Mouse (Mus musculus) myocyte (in vitro differentiated cells): Measurements from ENCODE around the gene Ank. TPM values are rescaled to one million over a fixed set of nuclear protein-coding genes. Genes with fewer than 3 reads are reported as not detected.

Experiments
- H3K27me3 ChIP-seq: one replicate; pipeline ENCODE4 v1.6.1; 2011; ENCODE audit not compliant: control insufficient read depth, insufficient read depth, insufficient read length
- H3K36me3 ChIP-seq: one replicate; pipeline ENCODE4 v1.6.1; 2011; ENCODE audit not compliant: control insufficient read depth, insufficient read depth
- H3K4me2 ChIP-seq: one replicate; pipeline ENCODE4 v1.6.1; 2011; ENCODE audit warnings: low read depth, control low read depth
- H3K4me3 ChIP-seq: one replicate; pipeline ENCODE4 v1.5.1; 2011; ENCODE audit warnings: mild to moderate bottlenecking, control low read depth, moderate library complexity
- H3K79me2 ChIP-seq: one replicate; pipeline ENCODE4 v1.6.1; 2011; ENCODE audit not compliant: control insufficient read depth, insufficient read depth
- H3ac ChIP-seq: one replicate; pipeline ENCODE4 v1.6.1; 2011; ENCODE audit not compliant: control insufficient read depth, insufficient read length
- CEBPB ChIP-seq: IDR thresholded peaks from 2 replicates; pipeline ENCODE4 v1.6.1; 2011; ENCODE audit warnings: mild to moderate bottlenecking, moderate library complexity; ENCODE audit not compliant: poor library complexity, insufficient read depth, severe bottlenecking
- E2F4 ChIP-seq: IDR thresholded peaks from one replicate; pipeline ENCODE4 v1.6.1; 2011; ENCODE audit warnings: mild to moderate bottlenecking, control low read depth, moderate library complexity; ENCODE audit not compliant: insufficient read depth
- MAX ChIP-seq: IDR thresholded peaks from one replicate; pipeline ENCODE4 v1.6.1; 2011; ENCODE audit warnings: low read depth, mild to moderate bottlenecking, control low read depth
- MYOD1 ChIP-seq, 3 experiments: IDR thresholded peaks; one replicate each; pipeline ENCODE4 v1.6.1; 2011; ENCODE audit warnings: control low read depth in 2 of 3, low read depth in 2 of 3, mild to moderate bottlenecking in 2 of 3, moderate library complexity in 1 of 3; ENCODE audit not compliant: insufficient read length in 2 of 3, control insufficient read depth in 1 of 3
- MYOG ChIP-seq, 3 experiments: IDR thresholded peaks; one replicate each; pipeline ENCODE4 v1.6.1; 2011; ENCODE audit warnings: control low read depth in 2 of 3, low read depth in 2 of 3, mild to moderate bottlenecking in 2 of 3; ENCODE audit not compliant: insufficient read length in 2 of 3, control insufficient read depth in 1 of 3, insufficient read depth in 1 of 3
- POLR2A ChIP-seq: IDR thresholded peaks from one replicate; pipeline ENCODE4 v1.6.1; 2011; ENCODE audit warnings: low read depth, mild to moderate bottlenecking, control low read depth, moderate library complexity; ENCODE audit not compliant: insufficient read length
- POLR2AphosphoS2 ChIP-seq: IDR thresholded peaks from one replicate; pipeline ENCODE4 v1.6.1; 2011; ENCODE audit warnings: low read depth, control low read depth; ENCODE audit not compliant: insufficient read length
- REST ChIP-seq: IDR thresholded peaks from one replicate; pipeline ENCODE4 v1.6.1; 2011; ENCODE audit warnings: mild to moderate bottlenecking, control low read depth, moderate library complexity; ENCODE audit not compliant: insufficient read depth, insufficient read length
- SRF ChIP-seq: IDR thresholded peaks from one replicate; pipeline ENCODE4 v1.6.1; 2011; ENCODE audit warnings: low read depth; ENCODE audit not compliant: control insufficient read depth, insufficient read length
- TCF12 ChIP-seq: IDR thresholded peaks from one replicate; pipeline ENCODE4 v1.6.1; 2011; ENCODE audit warnings: mild to moderate bottlenecking, control low read depth; ENCODE audit not compliant: poor library complexity, insufficient read depth, severe bottlenecking
- TCF3 ChIP-seq: IDR thresholded peaks from one replicate; pipeline ENCODE4 v1.6.1; 2011; ENCODE audit warnings: low read depth, control low read depth; ENCODE audit not compliant: insufficient read length
- USF1 ChIP-seq: IDR thresholded peaks from one replicate; pipeline ENCODE4 v1.6.1; 2011; ENCODE audit warnings: low read depth, mild to moderate bottlenecking, control low read depth, moderate library complexity
- polyA plus RNA-seq: library from polyadenylated mRNA; unstranded; fragments of >200 nt; fragmentation: generic; extraction: Trizol; gene quantifications from one replicate; pipeline ENCODE4 v1.2.1, GENCODE M21; 2012; ENCODE audit warnings: missing spikeins

The Ank gene
- polyA plus RNA-seq, 1 experiment, result 103 TPM

- Histone ChIP-seq H3K79me2 (peaks cover 98% of the 10 kb centered on the region), H3K4me2 (no peak overlapping the region)
These were observed 29.5 kb downstream of the Ank start for GRCm38 (mm10) chr15:27495981-27496401.

DNA sequence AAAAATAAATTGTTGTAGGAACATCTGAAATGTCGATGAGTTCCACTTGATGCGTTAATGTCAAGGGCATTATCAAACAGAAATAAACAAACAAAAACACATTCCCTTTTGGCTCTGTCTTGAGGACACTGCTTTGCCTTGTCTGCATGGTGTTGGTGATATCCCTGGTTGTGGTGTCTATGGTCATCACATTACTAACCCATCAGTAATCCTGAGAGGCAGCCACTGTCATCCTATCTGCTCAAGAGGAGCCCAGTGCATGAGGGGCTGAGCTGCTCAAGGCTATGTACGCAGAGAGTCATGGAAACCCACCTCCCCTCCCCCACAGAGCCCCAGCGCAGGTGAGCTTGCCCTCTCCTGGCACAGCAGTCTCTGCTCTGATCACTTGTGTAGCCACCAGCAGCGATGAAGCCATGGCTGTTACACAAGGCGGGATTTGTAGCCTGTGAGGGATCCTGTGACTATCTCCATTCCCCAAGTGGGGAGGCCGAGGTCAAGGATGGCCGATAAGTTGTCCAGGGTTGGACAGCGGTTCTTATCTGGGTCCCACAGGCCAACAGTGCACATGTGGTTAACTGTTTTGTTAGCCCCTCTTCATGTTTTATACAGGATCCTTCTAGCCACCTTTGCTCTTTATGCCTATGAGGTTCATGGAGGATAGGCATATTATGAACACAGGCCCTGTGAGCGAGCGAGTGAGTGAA lies 30.3 kb downstream of the Ank start:
- Histone ChIP-seq H3K4me2 (no peak overlapping the region), H3K36me3 (peaks cover 4% of the 10 kb centered on the region), H3K4me3 (no peak overlapping the region), H3ac (no peak overlapping the region), H3K27me3 (no peaks in the 10 kb centered on the region), H3K79me2 (peaks cover 98% of the 10 kb centered on the region)
- TF ChIP-seq E2F4 (no peak), MAX (no peak), SRF (no peak), POLR2AphosphoS2 (no peak), TCF3 (no peak), POLR2A (no peak), MYOD1 (IDR thresholded peaks at IDR 0.05; ENCODE audit: control insufficient read depth in 1 of 3, insufficient read length in 2 of 3, low read depth in 2 of 3) (no peak)

More at GRCm38 (mm10) chr15:27495981-27496401, 29.5 kb downstream of the Ank start:
- TF ChIP-seq MYOD1 (IDR thresholded peaks at IDR 0.05; ENCODE audit: control insufficient read depth in 1 of 3, insufficient read length in 2 of 3, low read depth in 2 of 3) (no peak), POLR2A (no peak), POLR2AphosphoS2 (no peak), TCF3 (no peak), USF1 (no peak), MAX (no peak)
- no peaks in the 10 kb centered on the region for H3K27me3 ChIP-seq
- no peak overlapping the region for H3K4me3 ChIP-seq
- H3K36me3 ChIP-seq, result peaks cover 6% of the 10 kb centered on the region
- no peak overlapping the region for H3ac ChIP-seq

GRCm38 (mm10) chr15:27497300-27497997 lies 31.0 kb downstream of the Ank start:
- H3K79me2 ChIP-seq, result peaks cover 99% of the 10 kb centered on the region
- H3K27me3 ChIP-seq, result no peaks in the 10 kb centered on the region
- H3K4me3 ChIP-seq, result no peak overlapping the region
- peaks cover 4% of the 10 kb centered on the region for H3K36me3 ChIP-seq
- no peak overlapping the region for H3ac ChIP-seq
- H3K4me2 ChIP-seq, result no peak overlapping the region
- no peak for TF ChIP-seq CEBPB
- TF ChIP-seq SRF, result no peak
- TF ChIP-seq USF1, result no peak
- no peak for TF ChIP-seq POLR2A
- TF ChIP-seq TCF12, result no peak
- TF ChIP-seq REST, result no peak
- no peak for TF ChIP-seq MYOD1 (IDR thresholded peaks at IDR 0.05; ENCODE audit: control insufficient read depth in 1 of 3, insufficient read length in 2 of 3, low read depth in 2 of 3)
- no peak for TF ChIP-seq E2F4
- TF ChIP-seq MAX, result no peak
- no peak for TF ChIP-seq TCF3
- TF ChIP-seq POLR2AphosphoS2, result no peak
- no peak for TF ChIP-seq MYOG (IDR thresholded peaks at IDR 0.05; ENCODE audit: control insufficient read depth in 1 of 3, insufficient read depth in 1 of 3, insufficient read length in 2 of 3, low read depth in 2 of 3)

- Histone ChIP-seq H3K4me3 (no peak overlapping the region), H3K27me3 (no peaks in the 10 kb centered on the region), H3ac (no peak overlapping the region), H3K4me2 (no peak overlapping the region), H3K79me2 (peaks cover 99% of the 10 kb centered on the region), H3K36me3 (peaks cover 4% of the 10 kb centered on the region)
- no peak for TF ChIP-seq MAX
- TF ChIP-seq SRF, result no peak
- no peak for TF ChIP-seq POLR2AphosphoS2
These were observed 31.6 kb downstream of the Ank start for GRCm38 (mm10) chr15:27498078-27498477.

GRCm38 (mm10) chr15:27500390-27500789 lies 33.9 kb downstream of the Ank start:
- Histone ChIP-seq H3K4me3 (no peak overlapping the region), H3K4me2 (no peak overlapping the region), H3ac (no peak overlapping the region), H3K27me3 (no peaks in the 10 kb centered on the region), H3K36me3 (no peaks in the 10 kb centered on the region), H3K79me2 (peaks cover 99% of the 10 kb centered on the region)
- TF ChIP-seq MAX (no peak), REST (no peak), TCF12 (no peak), POLR2A (no peak), SRF (no peak), MYOG (IDR thresholded peaks at IDR 0.05; ENCODE audit: control insufficient read depth in 1 of 3, insufficient read depth in 1 of 3, insufficient read length in 2 of 3, low read depth in 2 of 3) (no peak), CEBPB (no peak), E2F4 (no peak), TCF3 (no peak)
